Mouse (Mus musculus) embryonic facial prominence, embryonic 12.5 days (tissue): ENCODE results near the gene Comp. TPM values are rescaled to one million over a fixed set of nuclear protein-coding genes. Genes with fewer than 3 reads are reported as not detected.

Source experiments
- ATAC-seq: fragments of 200-750 bp; cut with Nextera tagmentation; 2 replicates; pipeline ENCODE4 v1.8.0; 2017; ENCODE audit not compliant: insufficient number of reproducible peaks, insufficient read depth, low FRiP score, low TSS enrichment
- H3K27ac ChIP-seq: fragments of 300-500 bp; sonication (generic); 2 replicates; pipeline ENCODE4 v1.5.1; 2016; ENCODE audit warnings: mild to moderate bottlenecking
- H3K27me3 ChIP-seq: fragments of 300-500 bp; sonication (generic); 2 replicates; pipeline ENCODE4 v1.6.1; 2016; ENCODE audit warnings: mild to moderate bottlenecking, moderate library complexity
- H3K36me3 ChIP-seq: fragments of 300-500 bp; sonication (generic); 2 replicates; pipeline ENCODE4 v1.6.1; 2016; ENCODE audit warnings: mild to moderate bottlenecking
- H3K4me1 ChIP-seq: fragments of 300-500 bp; sonication (generic); 2 replicates; pipeline ENCODE4 v1.6.1; 2016
- H3K4me2 ChIP-seq: fragments of 300-500 bp; sonication (generic); replicated peaks from 2 replicates; pipeline ENCODE4 v1.6.1; 2016; ENCODE audit warnings: mild to moderate bottlenecking, moderate library complexity
- H3K4me3 ChIP-seq: fragments of 300-500 bp; sonication (generic); 2 replicates; pipeline ENCODE4 v1.5.1; 2016; ENCODE audit warnings: mild to moderate bottlenecking
- H3K9ac ChIP-seq: fragments of 300-500 bp; sonication (generic); 2 replicates; pipeline ENCODE4 v1.6.1; 2016; ENCODE audit warnings: mild to moderate bottlenecking, moderate library complexity
- H3K9me3 ChIP-seq: fragments of 300-500 bp; sonication (generic); 2 replicates; pipeline ENCODE4 v1.6.1; 2016; ENCODE audit warnings: mild to moderate bottlenecking, moderate library complexity
- WGBS: fragments of 180-500 bp; shearing (Covaris S2); methylation state at CpG from one replicate; pipeline ENCODE4 v1.1.7; 2016; 5-methylcytosine and 5-hydroxymethylcytosine counted together
- polyA plus RNA-seq: library from polyadenylated mRNA; unstranded; fragments of >200 nt; fragmentation: Nextera tagmentation; extraction: Ambion mirVana; gene quantifications from 2 replicates; pipeline ENCODE4 v1.2.1, GENCODE M21; 2016

Gene Comp
- polyA plus RNA-seq, 1 experiment from 2014 or later, result 1.4 TPM

- Histone ChIP-seq H3K4me2 (no peak overlapping the region), H3K36me3 (peaks cover 16% of the 10 kb centered on the region), H3K9me3 (no peaks in the 10 kb centered on the region), H3K27me3 (no peaks in the 10 kb centered on the region), H3K9ac (no peak overlapping the region), H3K27ac (no peak overlapping the region), H3K4me3 (no peak overlapping the region), H3K4me1 (peaks cover 23% of the 10 kb centered on the region)
- ATAC-seq, result 0 out of 2 replicates have a peak, but pooled peaks have one; percentile 13
- WGBS, result 71% methylated on average over 11 of the region's 11 CpGs
These were observed 33.2 kb downstream of the Comp start for GRCm38 (mm10) chr8:70406427-70407069.

- Histone ChIP-seq H3K4me1 (peaks cover 23% of the 10 kb centered on the region), H3K4me2 (no peak overlapping the region), H3K4me3 (no peak overlapping the region), H3K27me3 (no peaks in the 10 kb centered on the region), H3K36me3 (peaks cover 17% of the 10 kb centered on the region), H3K9me3 (no peaks in the 10 kb centered on the region), H3K9ac (peak overlapping the region; percentile 24; the same call in 1 of the 2 replicates), H3K27ac (peak overlapping the region; percentile 58; the same call in 1 of the 2 replicates)
- 59% methylated on average over 6 of the region's 6 CpGs for WGBS
- peak; percentile 53; the same call in 1 of the 2 replicates for ATAC-seq
These were observed 34.9 kb downstream of the Comp start for GRCm38 (mm10) chr8:70408301-70408700.

DNA sequence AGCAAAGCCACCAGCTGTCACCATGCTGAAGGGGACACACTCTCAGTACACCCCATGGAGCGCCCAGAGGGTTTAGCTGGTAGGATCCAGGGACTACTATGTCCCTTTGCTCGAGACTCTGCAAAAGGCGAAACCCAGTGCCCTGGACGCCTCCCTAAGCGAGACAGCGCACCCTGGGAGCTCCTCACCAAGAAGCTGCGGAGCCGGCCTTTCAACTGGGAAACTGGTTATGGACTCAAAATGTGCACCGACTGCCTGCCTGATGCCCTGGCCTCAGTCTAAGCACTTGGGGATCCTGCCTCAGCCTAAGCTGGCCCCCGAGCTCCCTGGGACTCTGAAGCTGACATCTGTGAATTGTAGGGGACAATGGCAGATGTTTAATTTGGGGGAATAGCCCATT, 35.7 kb downstream of the Comp start:
- WGBS, result 79% methylated on average over 10 of the region's 10 CpGs
- Histone ChIP-seq H3K4me2 (no peak overlapping the region), H3K9me3 (no peaks in the 10 kb centered on the region), H3K27ac (peak overlapping the region; percentile 58; the same call in 1 of the 2 replicates), H3K36me3 (peaks cover 19% of the 10 kb centered on the region), H3K4me1 (peaks cover 23% of the 10 kb centered on the region), H3K4me3 (no peak overlapping the region), H3K27me3 (no peaks in the 10 kb centered on the region), H3K9ac (0 out of 2 replicates have a peak overlapping the region, but pooled peaks have one; percentile 24)
- no peak for ATAC-seq

DNA sequence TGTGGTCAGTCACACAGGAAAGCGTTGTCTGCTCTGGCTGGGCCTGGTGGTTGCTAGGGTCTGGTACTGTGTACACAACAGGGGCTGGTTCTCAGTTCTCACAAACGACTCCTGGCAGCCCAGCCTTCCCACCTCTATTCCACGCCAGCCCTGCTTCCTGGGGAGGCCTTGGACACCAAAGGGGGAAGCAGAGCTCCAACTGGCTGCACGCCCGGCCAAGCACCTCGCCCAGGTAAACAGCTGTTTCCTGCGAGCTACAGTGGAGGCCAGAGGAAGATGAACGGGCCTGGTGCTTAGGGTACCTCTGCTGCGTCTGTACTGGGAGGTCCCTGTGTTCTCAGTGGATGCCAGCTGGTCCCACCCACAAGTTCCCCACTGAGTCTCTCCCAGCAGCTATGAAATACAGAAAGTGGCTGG, 36.1 kb downstream of the Comp start:
- 66% methylated on average over 9 of the region's 9 CpGs for WGBS
- ATAC-seq, result no peak
- Histone ChIP-seq H3K4me3 (no peak overlapping the region), H3K36me3 (peaks cover 15% of the 10 kb centered on the region), H3K4me1 (peaks cover 23% of the 10 kb centered on the region), H3K4me2 (no peak overlapping the region), H3K27ac (0 out of 2 replicates have a peak overlapping the region, but pooled peaks have one; percentile 32), H3K9me3 (no peaks in the 10 kb centered on the region), H3K27me3 (no peaks in the 10 kb centered on the region), H3K9ac (no peak overlapping the region)

DNA sequence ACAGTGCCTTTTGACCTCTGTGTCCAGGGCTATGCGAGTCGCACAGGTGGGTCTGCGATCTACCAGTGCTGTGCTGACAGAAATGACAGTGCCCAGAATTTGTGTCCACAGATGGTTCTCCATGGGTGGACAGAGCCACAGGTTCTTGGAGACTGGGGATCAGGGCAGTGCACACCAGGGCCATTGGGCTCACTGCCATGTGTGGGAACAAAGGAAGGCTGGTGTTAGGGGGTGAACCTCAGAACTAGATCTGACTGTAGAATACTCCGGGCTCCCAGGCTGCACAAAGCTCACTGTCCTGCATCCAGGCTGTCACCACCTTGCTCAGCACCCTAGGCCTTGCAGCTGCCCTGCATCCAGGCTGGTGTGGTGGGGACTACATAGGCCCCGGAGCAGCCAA, 36.9 kb downstream of the Comp start:
- 94% methylated on average over 5 of the region's 5 CpGs for WGBS
- no peak overlapping the region for H3K4me3 ChIP-seq
- ATAC-seq, result no peak
- H3K9ac ChIP-seq, result no peak overlapping the region
- H3K27me3 ChIP-seq, result no peaks in the 10 kb centered on the region
- H3K4me2 ChIP-seq, result no peak overlapping the region
- H3K4me1 ChIP-seq, result peaks cover 23% of the 10 kb centered on the region
- H3K27ac ChIP-seq, result no peak overlapping the region
- peaks cover 13% of the 10 kb centered on the region for H3K36me3 ChIP-seq
- no peaks in the 10 kb centered on the region for H3K9me3 ChIP-seq

GRCm38 (mm10) chr8:70414310-70414946, 41.1 kb downstream of the Comp start:
- peaks cover 13% of the 10 kb centered on the region for H3K36me3 ChIP-seq
- 84% methylated on average over 6 of the region's 6 CpGs for WGBS

DNA sequence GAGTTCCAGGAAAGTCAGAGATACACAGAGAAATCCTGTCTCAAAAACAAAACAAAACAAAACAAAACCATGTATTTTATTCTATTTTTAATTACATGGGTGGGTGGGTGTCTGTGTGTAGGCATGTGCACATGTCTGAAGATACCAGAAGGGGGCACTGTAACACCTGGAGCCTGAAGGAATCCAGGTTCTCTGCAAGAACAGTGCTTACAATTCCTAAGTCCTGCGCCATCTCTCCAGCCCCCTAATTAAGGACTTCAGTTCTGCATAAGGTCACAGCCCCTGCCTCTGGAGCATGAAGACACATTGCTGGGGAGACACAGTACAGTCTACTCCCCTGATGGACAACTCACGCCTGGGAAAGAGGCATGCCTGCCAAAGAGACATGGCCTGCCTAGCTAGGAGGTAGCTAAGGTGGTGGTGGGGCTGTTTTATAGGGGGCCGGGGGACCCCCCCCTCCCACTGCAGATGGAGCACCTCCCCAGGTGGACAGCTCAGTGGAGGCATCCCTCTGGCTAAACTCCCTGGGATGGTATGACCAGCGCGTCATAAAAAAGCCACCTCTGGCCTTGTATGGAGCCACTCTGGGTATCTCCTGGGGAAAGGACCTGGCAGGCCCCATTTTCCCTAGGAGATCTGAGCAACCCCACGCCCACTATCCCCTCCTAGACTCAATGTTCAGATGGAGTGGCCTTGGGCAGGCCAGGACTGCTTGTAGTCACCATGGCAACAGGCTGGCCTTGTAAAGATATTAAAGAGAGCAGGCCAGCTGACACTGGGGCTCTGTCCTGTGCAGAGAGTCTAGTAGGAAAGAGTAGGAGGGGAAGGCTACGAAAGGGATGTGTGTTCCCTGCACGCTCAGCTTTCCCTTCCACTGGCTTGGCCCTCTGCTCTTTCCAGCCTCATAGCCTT, 42.4 kb downstream of the Comp start:
- 67% methylated on average over 8 of the region's 8 CpGs for WGBS
- ATAC-seq, result no peak
- Histone ChIP-seq H3K36me3 (peaks cover 13% of the 10 kb centered on the region), H3K4me2 (no peak overlapping the region), H3K9me3 (no peaks in the 10 kb centered on the region), H3K4me3 (no peak overlapping the region), H3K27me3 (no peaks in the 10 kb centered on the region), H3K27ac (no peak overlapping the region), H3K4me1 (peaks cover 41% of the 10 kb centered on the region), H3K9ac (no peak overlapping the region)

More at GRCm38 (mm10) chr8:70414310-70414946, 41.1 kb downstream of the Comp start:
- no peak overlapping the region for H3K4me3 ChIP-seq
- H3K4me1 ChIP-seq, result peaks cover 36% of the 10 kb centered on the region
- no peak for ATAC-seq
- H3K27ac ChIP-seq, result no peak overlapping the region
- no peaks in the 10 kb centered on the region for H3K27me3 ChIP-seq
- H3K9ac ChIP-seq, result no peak overlapping the region
- H3K4me2 ChIP-seq, result no peak overlapping the region
- H3K9me3 ChIP-seq, result no peaks in the 10 kb centered on the region

DNA sequence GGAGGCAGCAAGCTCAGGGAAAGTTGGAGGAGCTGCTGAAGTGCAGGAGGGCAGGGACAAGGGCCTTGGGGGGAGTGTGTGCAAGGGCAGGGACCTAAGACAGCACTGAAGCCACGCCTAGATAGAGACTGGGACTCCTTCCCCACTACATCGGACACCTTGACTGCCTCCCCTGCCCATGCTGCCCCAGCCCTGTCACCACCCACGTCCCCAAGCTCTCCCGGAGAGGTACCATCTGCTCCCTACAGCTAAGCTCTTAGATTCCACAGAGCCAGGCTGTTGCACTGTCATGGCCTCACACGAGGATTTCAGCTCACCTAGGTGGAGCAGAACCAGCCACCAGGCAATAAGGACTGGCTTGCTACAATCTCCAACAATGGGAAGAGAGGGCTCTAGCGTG, 43.6 kb downstream of the Comp start:
- peaks cover 44% of the 10 kb centered on the region for H3K4me1 ChIP-seq
- H3K36me3 ChIP-seq, result peaks cover 13% of the 10 kb centered on the region
- no peaks in the 10 kb centered on the region for H3K27me3 ChIP-seq
- H3K4me2 ChIP-seq, result no peak overlapping the region
- 0 out of 2 replicates have a peak overlapping the region, but pooled peaks have one; percentile 20 for H3K9ac ChIP-seq
- H3K9me3 ChIP-seq, result no peaks in the 10 kb centered on the region
- no peak for ATAC-seq
- no peak overlapping the region for H3K4me3 ChIP-seq
- WGBS, result 50% methylated on average over 6 of the region's 6 CpGs
- no peak overlapping the region for H3K27ac ChIP-seq

DNA sequence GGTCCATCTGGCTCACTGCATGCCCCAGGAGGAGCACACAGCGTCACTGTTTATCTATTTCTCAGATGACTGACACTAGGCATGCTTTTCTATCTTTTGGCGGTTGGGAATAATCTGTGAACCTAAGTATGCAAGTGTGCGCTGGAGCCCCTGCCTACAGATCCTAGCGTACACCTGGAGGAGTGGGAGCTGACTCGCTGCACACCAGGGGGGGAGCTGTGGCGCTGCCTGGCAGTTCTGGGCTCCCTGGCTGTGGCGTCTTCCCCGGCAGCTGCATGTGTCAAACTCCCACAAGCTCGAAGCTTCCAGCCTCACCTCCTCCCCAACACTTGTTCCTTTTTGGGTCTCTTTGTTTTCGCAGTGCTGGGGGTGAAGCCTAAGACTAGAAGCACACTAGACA, 44.6 kb downstream of the Comp start:
- ATAC-seq, result no peak
- Histone ChIP-seq H3K4me1 (peaks cover 44% of the 10 kb centered on the region), H3K4me3 (no peak overlapping the region), H3K9ac (no peak overlapping the region), H3K4me2 (no peak overlapping the region), H3K36me3 (peaks cover 9% of the 10 kb centered on the region), H3K9me3 (no peaks in the 10 kb centered on the region), H3K27ac (0 out of 2 replicates have a peak overlapping the region, but pooled peaks have one; percentile 33), H3K27me3 (no peaks in the 10 kb centered on the region)
- 43% methylated on average over 10 of the region's 10 CpGs for WGBS

DNA sequence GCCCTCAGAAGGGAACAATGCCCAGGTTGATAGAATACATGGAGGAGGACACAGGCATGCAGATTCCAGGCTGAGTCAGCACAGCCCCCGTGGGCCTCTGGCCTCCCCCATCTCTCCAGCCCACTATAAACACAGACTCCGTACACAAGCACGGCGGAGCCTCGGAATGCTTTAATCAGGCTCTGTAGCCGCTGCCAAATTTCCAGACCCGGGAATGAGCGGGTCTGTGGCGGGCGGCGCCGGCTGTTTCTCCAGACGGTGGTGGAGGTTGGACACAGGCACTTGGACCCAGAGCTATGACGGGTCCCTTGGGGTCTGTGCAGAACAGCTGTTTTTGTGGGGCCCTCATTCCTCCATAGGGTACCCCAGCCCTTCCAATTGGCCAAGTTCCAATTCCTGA, 45.6 kb downstream of the Comp start:
- Histone ChIP-seq H3K4me3 (no peak overlapping the region), H3K36me3 (0 out of 2 replicates have a peak, but pooled peaks cover 1% of the 10 kb centered on the region), H3K4me1 (peaks cover 44% of the 10 kb centered on the region), H3K9me3 (no peaks in the 10 kb centered on the region), H3K9ac (no peak overlapping the region), H3K27me3 (no peaks in the 10 kb centered on the region), H3K4me2 (no peak overlapping the region), H3K27ac (0 out of 2 replicates have a peak overlapping the region, but pooled peaks have one; percentile 59)
- 0 out of 2 replicates have a peak, but pooled peaks have one; percentile 5 for ATAC-seq
- WGBS, result 37% methylated on average over 14 of the region's 14 CpGs

DNA sequence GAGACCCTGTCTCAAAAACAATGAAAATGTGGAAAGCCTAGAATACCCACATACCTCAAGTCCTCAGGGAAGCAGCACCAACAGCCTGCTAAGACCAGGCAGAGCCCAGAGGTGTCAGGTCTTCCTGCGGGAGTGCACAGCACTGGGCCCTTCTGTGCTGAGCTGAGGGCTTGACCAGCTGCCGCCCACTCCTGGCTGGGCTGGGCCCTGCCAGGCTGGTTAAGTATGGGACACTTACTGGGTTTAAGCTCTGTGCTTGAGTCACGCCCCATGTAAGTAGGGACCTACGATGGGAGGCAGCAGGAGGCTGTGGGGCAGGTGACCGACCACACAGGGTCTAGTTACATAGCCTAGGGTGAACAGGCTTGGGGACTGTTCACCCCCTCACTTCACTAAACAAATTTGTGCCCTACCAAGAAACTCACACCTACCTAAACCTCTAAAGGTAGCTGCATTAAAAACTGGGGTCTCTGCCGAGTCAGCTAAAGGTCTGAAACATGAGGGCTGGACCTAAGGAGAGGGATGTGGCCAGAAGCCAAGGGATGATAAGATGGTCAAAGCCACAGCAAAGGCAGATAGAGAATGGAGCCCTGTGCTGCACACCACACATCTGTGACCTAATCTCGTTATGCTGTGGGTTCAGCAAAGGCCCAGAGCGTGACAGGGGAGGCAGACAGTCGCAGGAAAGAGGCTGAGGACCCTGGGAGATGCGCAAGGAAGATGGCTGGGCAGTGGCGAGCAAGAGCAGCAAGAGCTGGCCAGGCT, 46.7 kb downstream of the Comp start:
- no peaks in the 10 kb centered on the region for H3K27me3 ChIP-seq
- no peak overlapping the region for H3K4me3 ChIP-seq
- H3K27ac ChIP-seq, result 0 out of 2 replicates have a peak overlapping the region, but pooled peaks have one; percentile 14
- no peak overlapping the region for H3K9ac ChIP-seq
- no peak for ATAC-seq
- peaks cover 44% of the 10 kb centered on the region for H3K4me1 ChIP-seq
- H3K4me2 ChIP-seq, result no peak overlapping the region
- H3K9me3 ChIP-seq, result no peaks in the 10 kb centered on the region
- 76% methylated on average over 11 of the region's 11 CpGs for WGBS
- no peaks in the 10 kb centered on the region for H3K36me3 ChIP-seq
